Mouse (Mus musculus): ENCODE measurements around the gene Cyp2s1. TPM values are rescaled to one million over a fixed set of nuclear protein-coding genes. Genes with fewer than 3 reads are reported as not detected.

Gene Cyp2s1
- total and polyA plus RNA-seq, 2 experiments: 0.28 to 0.37 TPM

DNA sequence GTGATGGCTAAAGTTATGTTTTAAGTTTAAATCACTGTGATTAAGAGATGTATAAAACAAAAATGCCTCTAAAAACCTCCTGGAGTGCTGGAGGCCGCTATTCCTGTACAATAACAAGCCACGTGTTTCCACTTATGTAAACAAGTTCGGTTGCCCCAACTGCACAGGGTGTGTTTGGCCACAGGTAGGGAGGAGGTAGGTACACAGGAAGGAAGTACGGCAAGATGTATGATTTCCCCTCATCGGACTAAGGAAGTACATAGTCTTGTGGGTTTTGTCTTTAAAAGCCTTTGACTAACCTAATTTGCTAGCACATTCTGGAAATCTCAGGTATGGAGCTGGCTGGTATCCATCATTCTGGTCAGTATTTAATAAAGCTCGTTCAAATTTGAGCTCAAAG, 9.3 kb upstream of the Cyp2s1 start:
- Histone ChIP-seq H3K36me3 (ENCODE audit: control insufficient read depth, insufficient read depth, low read length) (no peaks in the 10 kb centered on the region), H3K9ac (ENCODE audit: low read depth, low read length) (no peak overlapping the region), H3K27ac (replicated peaks; ENCODE audit: insufficient read depth, low read depth, low read length) (no peak overlapping the region), H3K27me3 (ENCODE audit: control insufficient read depth, insufficient read depth, low read length) (no peaks in the 10 kb centered on the region), H3K79me2 (ENCODE audit: control insufficient read depth, insufficient read depth, low read length) (no peaks in the 10 kb centered on the region), H3K4me3 (ENCODE audit: insufficient read depth, low read depth, low read length) (no peak overlapping the region), H3K4me1 (ENCODE audit: control insufficient read depth, insufficient read depth, low read length) (peaks cover 2% of the 10 kb centered on the region; the same call in 1 of the 2 replicates)
- TF ChIP-seq POLR2A (IDR thresholded peaks at IDR 0.05; ENCODE audit: extremely low read depth, insufficient read depth, low read length) (no peak), CTCF (IDR thresholded peaks at IDR 0.05; ENCODE audit: low read depth, low read length) (no peak)
- WGBS: 63% methylated on average over 6 of the region's 6 CpGs
- no peak for DNase-seq (ENCODE audit: extremely low read depth, low read depth, low spot score)

- H3K9ac ChIP-seq (ENCODE audit: low read depth, low read length): no peak overlapping the region
- no peak for TF ChIP-seq CTCF (IDR thresholded peaks at IDR 0.05; ENCODE audit: low read depth, low read length)
- TF ChIP-seq POLR2A (IDR thresholded peaks at IDR 0.05; ENCODE audit: extremely low read depth, insufficient read depth, low read length): no peak
- peaks cover 2% of the 10 kb centered on the region; the same call in 1 of the 2 replicates for H3K4me1 ChIP-seq (ENCODE audit: control insufficient read depth, insufficient read depth, low read length)
- no peak overlapping the region for H3K27ac ChIP-seq (replicated peaks; ENCODE audit: insufficient read depth, low read depth, low read length)
- 55% methylated on average over 9 of the region's 9 CpGs for WGBS
- H3K79me2 ChIP-seq (ENCODE audit: control insufficient read depth, insufficient read depth, low read length): no peaks in the 10 kb centered on the region
- DNase-seq (ENCODE audit: extremely low read depth, low read depth, low spot score): no peak
- H3K27me3 ChIP-seq (ENCODE audit: control insufficient read depth, insufficient read depth, low read length): no peaks in the 10 kb centered on the region
- no peaks in the 10 kb centered on the region for H3K36me3 ChIP-seq (ENCODE audit: control insufficient read depth, insufficient read depth, low read length)
- H3K4me3 ChIP-seq (ENCODE audit: insufficient read depth, low read depth, low read length): no peak overlapping the region
Observed at GRCm38 (mm10) chr7:25825043-25825442, 8.3 kb upstream of the Cyp2s1 start.

DNA sequence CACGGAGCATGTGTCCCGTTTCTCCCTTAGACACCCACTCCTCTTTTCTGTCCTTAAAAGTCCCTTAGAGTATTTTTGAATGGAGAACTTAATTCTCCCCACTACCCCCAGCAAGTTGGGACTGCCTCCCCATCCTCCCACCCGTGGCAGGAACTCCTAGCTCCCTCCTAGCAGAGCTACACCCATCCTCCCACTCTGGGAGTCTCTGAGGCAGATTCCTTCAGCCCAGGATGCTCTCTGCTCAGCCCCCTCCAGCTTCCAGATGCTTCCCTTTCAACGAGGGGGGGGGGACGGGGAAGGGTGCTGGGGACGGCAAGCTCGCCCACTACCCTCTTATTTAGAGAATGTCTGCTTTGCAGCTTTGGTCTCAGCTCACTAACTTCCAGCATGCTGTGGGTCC, 1.1 kb downstream of the Cyp2s1 start:
- H3K36me3 ChIP-seq (ENCODE audit: control insufficient read depth, insufficient read depth, low read length): no peaks in the 10 kb centered on the region
- H3K27ac ChIP-seq (replicated peaks; ENCODE audit: insufficient read depth, low read depth, low read length): no peak overlapping the region
- H3K4me1 ChIP-seq (ENCODE audit: control insufficient read depth, insufficient read depth, low read length): no peaks in the 10 kb centered on the region
- WGBS: 34% methylated on average over 7 of the region's 7 CpGs
- no peak overlapping the region for H3K9ac ChIP-seq (ENCODE audit: low read depth, low read length)
- no peak overlapping the region for H3K4me3 ChIP-seq (ENCODE audit: insufficient read depth, low read depth, low read length)
- peaks cover 11% of the 10 kb centered on the region; the same call in 1 of the 2 replicates for H3K27me3 ChIP-seq (ENCODE audit: control insufficient read depth, insufficient read depth, low read length)
- H3K79me2 ChIP-seq (ENCODE audit: control insufficient read depth, insufficient read depth, low read length): no peaks in the 10 kb centered on the region
- no peak for DNase-seq (ENCODE audit: extremely low read depth, low read depth, low spot score)
- TF ChIP-seq POLR2A (IDR thresholded peaks at IDR 0.05; ENCODE audit: extremely low read depth, insufficient read depth, low read length) (no peak), CTCF (IDR thresholded peaks at IDR 0.05; ENCODE audit: low read depth, low read length) (no peak)

- WGBS: 88% methylated on average over 9 of the region's 9 CpGs
- Histone ChIP-seq H3K4me1 (ENCODE audit: control insufficient read depth, insufficient read depth, low read length) (no peaks in the 10 kb centered on the region), H3K9ac (ENCODE audit: low read depth, low read length) (no peak overlapping the region), H3K36me3 (ENCODE audit: control insufficient read depth, insufficient read depth, low read length) (no peaks in the 10 kb centered on the region), H3K4me3 (ENCODE audit: insufficient read depth, low read depth, low read length) (no peak overlapping the region), H3K27me3 (ENCODE audit: control insufficient read depth, insufficient read depth, low read length) (peaks cover 11% of the 10 kb centered on the region; the same call in 1 of the 2 replicates), H3K27ac (replicated peaks; ENCODE audit: insufficient read depth, low read depth, low read length) (no peak overlapping the region), H3K79me2 (ENCODE audit: control insufficient read depth, insufficient read depth, low read length) (no peaks in the 10 kb centered on the region)
- no peak for DNase-seq (ENCODE audit: extremely low read depth, low read depth, low spot score)
- no peak for TF ChIP-seq POLR2A (IDR thresholded peaks at IDR 0.05; ENCODE audit: extremely low read depth, insufficient read depth, low read length)
- no peak for TF ChIP-seq CTCF (IDR thresholded peaks at IDR 0.05; ENCODE audit: low read depth, low read length)
Observed at GRCm38 (mm10) chr7:25814711-25815110, 2.0 kb downstream of the Cyp2s1 start.

DNA sequence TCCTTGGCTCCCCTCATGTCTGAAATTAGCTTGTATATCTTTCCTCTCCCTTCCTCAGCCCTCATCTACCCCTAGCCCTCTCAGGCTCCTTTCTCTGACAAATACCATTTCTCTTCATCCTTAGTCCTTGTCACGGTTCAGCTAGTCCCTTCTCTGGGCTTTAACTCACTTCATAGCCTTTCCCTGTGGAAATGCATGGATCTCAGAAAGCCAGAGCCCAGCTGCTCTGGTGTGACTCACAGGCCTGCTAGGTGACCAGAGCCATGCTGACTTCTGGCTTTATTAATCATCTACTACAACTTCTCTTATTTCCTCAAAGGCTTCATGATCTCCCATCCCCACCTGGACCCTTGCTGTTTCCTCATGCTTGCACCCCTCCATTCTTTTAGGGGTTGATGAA, 4.5 kb downstream of the Cyp2s1 start:
- Histone ChIP-seq H3K27me3 (ENCODE audit: control insufficient read depth, insufficient read depth, low read length) (peaks cover 11% of the 10 kb centered on the region; the same call in 1 of the 2 replicates), H3K4me1 (ENCODE audit: control insufficient read depth, insufficient read depth, low read length) (no peaks in the 10 kb centered on the region), H3K4me3 (ENCODE audit: insufficient read depth, low read depth, low read length) (no peak overlapping the region), H3K79me2 (ENCODE audit: control insufficient read depth, insufficient read depth, low read length) (no peaks in the 10 kb centered on the region), H3K9ac (ENCODE audit: low read depth, low read length) (no peak overlapping the region), H3K27ac (replicated peaks; ENCODE audit: insufficient read depth, low read depth, low read length) (no peak overlapping the region), H3K36me3 (ENCODE audit: control insufficient read depth, insufficient read depth, low read length) (no peaks in the 10 kb centered on the region)
- 89% methylated on average over 1 of the region's 1 CpGs for WGBS
- no peak for TF ChIP-seq CTCF (IDR thresholded peaks at IDR 0.05; ENCODE audit: low read depth, low read length)
- TF ChIP-seq POLR2A (IDR thresholded peaks at IDR 0.05; ENCODE audit: extremely low read depth, insufficient read depth, low read length): no peak
- no peak for DNase-seq (ENCODE audit: extremely low read depth, low read depth, low spot score)

DNA sequence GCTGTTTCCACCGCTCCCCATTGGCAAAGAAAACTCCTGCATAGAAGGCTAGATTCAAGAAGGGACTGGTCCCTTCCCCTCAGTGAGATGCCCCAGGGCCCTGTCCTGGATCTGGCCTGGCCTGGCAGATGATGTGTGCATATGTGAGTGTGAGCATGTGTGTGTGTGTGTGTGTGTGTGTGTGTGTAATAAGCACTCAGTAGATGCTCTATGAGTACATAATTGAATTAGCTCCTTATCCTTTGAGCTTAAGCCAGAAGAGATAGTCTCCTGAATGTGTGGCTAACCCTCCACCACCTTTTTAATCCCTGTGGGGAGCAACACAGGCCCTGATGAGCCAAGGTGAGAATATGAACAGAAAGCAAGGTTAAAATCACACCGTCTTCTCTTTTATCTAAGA, 5.0 kb downstream of the Cyp2s1 start:
- Histone ChIP-seq H3K4me1 (ENCODE audit: control insufficient read depth, insufficient read depth, low read length) (no peaks in the 10 kb centered on the region), H3K27me3 (ENCODE audit: control insufficient read depth, insufficient read depth, low read length) (peaks cover 10% of the 10 kb centered on the region; the same call in 1 of the 2 replicates), H3K79me2 (ENCODE audit: control insufficient read depth, insufficient read depth, low read length) (no peaks in the 10 kb centered on the region), H3K9ac (ENCODE audit: low read depth, low read length) (no peak overlapping the region), H3K4me3 (ENCODE audit: insufficient read depth, low read depth, low read length) (no peak overlapping the region), H3K27ac (replicated peaks; ENCODE audit: insufficient read depth, low read depth, low read length) (no peak overlapping the region), H3K36me3 (ENCODE audit: control insufficient read depth, insufficient read depth, low read length) (no peaks in the 10 kb centered on the region)
- 93% methylated on average over 2 of the region's 2 CpGs for WGBS
- TF ChIP-seq POLR2A (IDR thresholded peaks at IDR 0.05; ENCODE audit: extremely low read depth, insufficient read depth, low read length): no peak
- TF ChIP-seq CTCF (IDR thresholded peaks at IDR 0.05; ENCODE audit: low read depth, low read length): no peak
- no peak for DNase-seq (ENCODE audit: extremely low read depth, low read depth, low spot score)
